Mouse (Mus musculus) large intestine, adult 2 months (tissue): ENCODE measurements around the gene Eva1c. TPM values are rescaled to one million over a fixed set of nuclear protein-coding genes. Genes with fewer than 3 reads are reported as not detected.

Source experiments
- DNase-seq: peaks from one replicate; pipeline ENCODE4 v3.0.0-alpha.2; 2012; ENCODE audit warnings: low read depth, low spot score
- WGBS: fragments of 180-500 bp; shearing (Covaris S2); methylation state at CpG from one replicate; pipeline ENCODE4 v1.1.7; 2018; 5-methylcytosine and 5-hydroxymethylcytosine counted together
- polyA plus RNA-seq: library from polyadenylated mRNA; depleted of rRNA; stranded (reverse); fragments of >200 nt; gene quantifications from 2 replicates; pipeline ENCODE4 v1.2.3, GENCODE M21; 2012; rRNA removed

The Eva1c gene
- 0.45 and 0.67 TPM in 2 replicates for polyA plus RNA-seq

- 75% methylated on average over 7 of the region's 7 CpGs for WGBS
- no peak for DNase-seq
These were observed at the start of gene Eva1c for GRCm38 (mm10) chr16:90826457-90826856. TSS of gene Eva1c (plus strand) at chr16:90826719.

GRCm38 (mm10) chr16:90779783-90780182 is 46.7 kb upstream of the Eva1c start:
- 17% methylated on average over 11 of the region's 11 CpGs for WGBS
- DNase-seq: peak; percentile 8

- no peak for DNase-seq
- WGBS: 89% methylated on average over 11 of the region's 11 CpGs
These were observed 43.2 kb upstream of the Eva1c start for GRCm38 (mm10) chr16:90783302-90783701.

GRCm38 (mm10) chr16:90785257-90785656 is 41.3 kb upstream of the Eva1c start:
- WGBS: 59% methylated on average over 4 of the region's 4 CpGs
- no peak for DNase-seq

- no peak for DNase-seq
- WGBS: 85% methylated on average over 6 of the region's 6 CpGs
These were observed 37.9 kb upstream of the Eva1c start for GRCm38 (mm10) chr16:90788580-90788979.

GRCm38 (mm10) chr16:90790946-90791345 is 35.6 kb upstream of the Eva1c start:
- DNase-seq: no peak
- 93% methylated on average over 6 of the region's 6 CpGs for WGBS

GRCm38 (mm10) chr16:90792066-90792465 is 34.5 kb upstream of the Eva1c start:
- DNase-seq: no peak
- 82% methylated on average over 5 of the region's 5 CpGs for WGBS

- DNase-seq: no peak
- 63% methylated on average over 3 of the region's 3 CpGs for WGBS
These were observed 34.0 kb upstream of the Eva1c start for GRCm38 (mm10) chr16:90792500-90792899.

- DNase-seq: no peak
These were observed 31.8 kb upstream of the Eva1c start for GRCm38 (mm10) chr16:90794708-90795107.

- no peak for DNase-seq
- WGBS: 89% methylated on average over 8 of the region's 8 CpGs
These were observed 28.1 kb upstream of the Eva1c start for GRCm38 (mm10) chr16:90798446-90798845.

GRCm38 (mm10) chr16:90798848-90799247 is 27.7 kb upstream of the Eva1c start:
- DNase-seq: no peak
- 94% methylated on average over 5 of the region's 5 CpGs for WGBS

GRCm38 (mm10) chr16:90799840-90800239 is 26.7 kb upstream of the Eva1c start:
- WGBS: 84% methylated on average over 10 of the region's 10 CpGs
- no peak for DNase-seq

GRCm38 (mm10) chr16:90801251-90801650 is 25.3 kb upstream of the Eva1c start:
- DNase-seq: no peak
- 85% methylated on average over 5 of the region's 5 CpGs for WGBS

- DNase-seq: no peak
- 90% methylated on average over 3 of the region's 3 CpGs for WGBS
These were observed 24.6 kb upstream of the Eva1c start for GRCm38 (mm10) chr16:90801928-90802327.

- 98% methylated on average over 5 of the region's 5 CpGs for WGBS
- DNase-seq: no peak
These were observed 22.1 kb upstream of the Eva1c start for GRCm38 (mm10) chr16:90804466-90804865.

GRCm38 (mm10) chr16:90809975-90810715 is 16.4 kb upstream of the Eva1c start, which contains the start of gene Urb1:
TSS of gene Urb1 (minus strand) at chr16:90810413.
- DNase-seq: peak; percentile 92
- WGBS: under 1% methylated on average over 47 of the region's 47 CpGs

GRCm38 (mm10) chr16:90810716-90811256 is 15.7 kb upstream of the Eva1c start:
- WGBS: 51% methylated on average over 11 of the region's 11 CpGs

GRCm38 (mm10) chr16:90812086-90812485 is 14.4 kb upstream of the Eva1c start:
- DNase-seq: no peak
- 86% methylated on average over 5 of the region's 5 CpGs for WGBS

More at GRCm38 (mm10) chr16:90810716-90811256, 15.7 kb upstream of the Eva1c start:
- no peak for DNase-seq

GRCm38 (mm10) chr16:90820326-90820725 is 6.2 kb upstream of the Eva1c start:
- 36% methylated on average over 6 of the region's 6 CpGs for WGBS
- DNase-seq: no peak

GRCm38 (mm10) chr16:90821046-90821697 is 5.3 kb upstream of the Eva1c start:
- peak; percentile 75 for DNase-seq
- 20% methylated on average over 14 of the region's 14 CpGs for WGBS
